Mouse (Mus musculus) megakaryocyte progenitor cell, adult 5-6 weeks (primary cell): ENCODE results near the gene Serhl. TPM values are rescaled to one million over a fixed set of nuclear protein-coding genes. Genes with fewer than 3 reads are reported as not detected.

Experiments
- ATAC-seq: replicated peaks from 2 replicates; pipeline ENCODE4 v1.8.0; 2016; ENCODE audit warnings: mild to moderate bottlenecking, moderate TSS enrichment, inconsistent platforms; ENCODE audit not compliant: poor library complexity
- total RNA-seq, 2 experiments: library from RNA; stranded (forward) in 1 of 2; stranded (reverse) in 1 of 2; fragments of 157-497, 149-512 nt in 1 of 2; fragments of 200-1000 nt in 1 of 2; gene quantifications; 2 replicates each; pipeline versions ENCODE4 v1.2.3 to v1.2.4; 2015 to 2017

Serhl gene
- total RNA-seq, 2 experiments from 2014 or later, result 40.8 to 56.1 TPM

DNA sequence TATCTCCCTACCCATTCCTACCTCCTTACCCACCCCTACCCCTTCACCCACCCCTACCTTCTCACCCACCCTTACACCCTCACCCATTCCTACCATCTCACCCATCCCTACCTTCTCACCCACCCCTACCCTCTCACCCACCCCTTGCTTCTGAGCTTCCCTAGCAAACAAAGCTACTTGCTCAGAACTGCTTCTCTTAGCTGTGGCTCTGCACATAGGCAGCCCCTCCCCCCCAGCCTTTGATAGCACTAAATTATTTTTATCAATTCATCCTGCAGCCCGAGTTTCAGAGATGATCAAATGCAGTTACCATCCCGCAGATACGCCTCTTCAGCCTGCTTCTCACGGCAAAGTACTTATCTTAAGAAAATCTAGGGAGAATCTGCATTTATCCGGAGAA lies 5.8 kb upstream of the Serhl start:
- ATAC-seq, result no peak

DNA sequence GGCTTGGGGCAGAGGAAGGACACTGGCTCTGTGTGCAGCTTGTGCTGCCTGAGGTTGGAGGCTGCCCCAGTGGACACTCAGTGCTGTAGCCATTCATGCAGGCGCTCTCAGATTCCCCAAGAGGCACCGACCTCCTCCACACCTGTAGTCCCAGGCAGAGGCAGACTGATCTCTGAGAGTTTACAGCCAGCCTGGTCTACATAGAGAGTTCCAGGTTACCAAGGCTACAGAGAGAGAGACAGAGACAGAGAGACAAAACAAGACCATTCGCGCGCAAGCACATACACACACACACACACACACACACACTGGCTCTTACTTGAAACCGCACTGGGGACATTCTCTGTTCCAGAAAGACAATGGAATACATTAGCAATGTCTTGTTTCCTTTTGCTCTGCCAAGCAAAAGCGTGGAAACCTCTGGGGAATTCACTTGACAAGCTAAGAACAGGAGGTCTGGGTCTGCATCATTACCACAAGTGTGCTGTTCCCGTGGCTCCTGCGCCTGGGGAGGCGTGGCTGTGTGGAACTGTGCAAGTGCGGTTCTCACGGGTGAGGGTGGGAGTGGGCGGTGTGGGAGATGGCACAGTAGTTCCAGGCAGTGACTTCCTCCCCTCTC lies 5.2 kb upstream of the Serhl start:
- no peak for ATAC-seq

DNA sequence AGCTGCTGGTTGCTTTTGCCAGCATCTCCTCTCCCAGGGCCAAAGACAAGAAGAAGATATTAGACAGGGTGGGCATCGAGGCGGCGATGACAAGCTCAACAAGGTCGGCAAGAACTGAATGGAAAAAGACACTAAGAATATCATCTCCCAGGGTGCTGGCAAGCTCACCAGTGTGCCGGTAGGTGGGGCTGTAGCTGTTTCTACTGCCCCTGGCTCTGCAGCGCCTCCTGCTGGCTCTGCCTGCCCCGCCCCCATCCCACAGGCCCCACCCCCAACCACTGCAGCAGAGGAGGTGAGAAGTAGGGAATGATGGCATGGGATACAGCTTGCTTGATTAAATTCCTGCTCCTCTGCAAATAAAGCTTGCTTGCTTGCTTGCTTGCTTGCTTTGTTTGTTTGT lies 3.4 kb upstream of the Serhl start:
- peak; percentile 97 for ATAC-seq

DNA sequence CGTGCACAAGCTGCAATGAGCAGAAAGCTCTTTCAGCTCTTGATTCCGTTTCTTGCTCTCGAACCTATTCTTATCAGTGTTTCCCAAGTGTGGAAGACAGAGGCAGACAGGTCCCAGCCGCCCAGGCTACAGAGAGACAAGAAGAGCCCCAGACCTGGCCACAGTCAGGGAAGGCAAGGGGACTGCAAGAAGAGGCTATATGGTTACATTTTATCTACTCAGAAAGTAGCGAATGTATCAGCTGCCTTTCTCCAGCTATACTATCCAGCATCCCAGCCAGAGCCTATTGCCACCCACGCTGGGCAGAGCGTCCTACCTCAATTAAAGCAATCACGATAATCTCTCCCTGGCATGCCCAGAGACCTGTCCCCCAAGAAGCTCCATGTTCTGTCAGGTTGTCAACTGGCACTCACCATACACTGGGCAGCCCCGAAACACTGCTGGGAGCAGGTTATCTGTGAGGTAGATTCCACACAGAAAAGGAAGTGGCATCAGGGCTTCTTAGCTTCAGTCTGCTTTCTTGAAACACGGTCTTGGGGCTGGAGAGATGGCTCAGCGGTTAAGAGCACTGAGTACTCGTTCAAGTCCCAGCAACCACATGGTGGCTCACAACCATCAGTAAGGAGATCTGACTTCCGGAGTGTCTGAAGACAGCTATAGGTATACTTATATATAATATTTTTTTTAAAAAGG lies 2.5 kb upstream of the Serhl start:
- no peak for ATAC-seq

DNA sequence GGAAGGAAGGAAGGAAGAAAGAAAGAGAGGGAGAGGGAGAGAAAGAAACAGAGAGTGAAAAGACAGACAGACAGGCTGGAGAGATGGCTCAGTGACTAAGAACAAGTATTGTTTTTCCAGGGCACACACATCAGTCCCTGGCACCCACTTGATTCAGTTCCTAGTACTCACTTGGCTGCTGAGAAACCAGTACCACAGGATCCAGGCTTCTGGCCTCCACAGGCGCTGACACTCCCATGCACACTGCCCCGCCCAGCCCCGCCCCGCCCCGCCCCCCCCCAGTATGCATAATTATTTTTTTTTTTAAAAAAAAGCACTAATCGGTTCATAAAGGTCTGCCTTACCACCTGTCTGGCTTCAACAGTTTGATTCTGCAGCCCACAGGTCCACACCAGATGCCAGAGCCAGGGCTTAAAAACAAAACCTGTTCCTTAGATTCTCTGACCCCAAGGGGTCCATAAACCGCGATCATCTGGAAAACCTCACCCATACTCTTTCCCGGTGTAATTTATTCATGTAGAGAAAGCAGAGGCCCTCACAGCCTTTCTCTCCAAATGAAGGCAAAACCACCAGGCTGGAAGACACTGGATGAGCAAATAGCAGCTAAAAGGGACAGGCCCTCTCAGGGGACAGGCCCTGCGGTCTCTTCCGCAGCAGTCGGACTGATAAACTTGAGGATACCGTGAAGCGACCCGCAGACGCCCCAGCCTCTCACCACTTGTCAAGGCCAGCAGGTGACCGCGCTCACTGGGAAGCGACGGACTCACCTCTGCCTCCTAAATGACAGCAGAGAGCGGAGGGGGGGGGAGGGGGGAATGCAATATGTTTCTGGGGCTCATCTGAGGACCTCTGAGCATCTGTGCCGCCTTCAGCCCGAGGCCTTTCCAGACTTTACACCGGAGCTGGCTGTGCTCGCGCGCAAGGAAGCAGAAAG lies 544 bp upstream of the Serhl start:
- no peak; the same call in 1 of the 2 replicates for ATAC-seq

DNA sequence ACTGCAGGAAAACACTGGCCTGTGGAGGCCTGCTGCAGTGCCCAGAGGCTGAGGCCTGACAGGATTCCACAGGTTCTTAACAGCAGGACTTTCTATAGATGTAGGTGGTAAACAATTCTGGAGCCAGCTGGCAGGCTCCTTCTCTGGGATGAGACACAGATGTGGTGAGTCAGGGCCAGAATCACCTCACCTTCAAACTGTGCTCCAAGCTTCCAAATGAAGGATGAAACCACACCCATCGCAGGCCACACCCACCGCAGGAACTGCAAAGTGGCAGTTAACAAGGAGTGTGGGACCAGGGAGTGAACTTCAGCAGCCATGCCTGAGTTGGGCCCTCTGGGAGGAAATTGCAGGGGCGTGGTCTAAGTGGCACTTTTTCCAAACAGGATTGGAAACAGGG lies 1.6 kb downstream of the Serhl start:
- no peak for ATAC-seq

DNA sequence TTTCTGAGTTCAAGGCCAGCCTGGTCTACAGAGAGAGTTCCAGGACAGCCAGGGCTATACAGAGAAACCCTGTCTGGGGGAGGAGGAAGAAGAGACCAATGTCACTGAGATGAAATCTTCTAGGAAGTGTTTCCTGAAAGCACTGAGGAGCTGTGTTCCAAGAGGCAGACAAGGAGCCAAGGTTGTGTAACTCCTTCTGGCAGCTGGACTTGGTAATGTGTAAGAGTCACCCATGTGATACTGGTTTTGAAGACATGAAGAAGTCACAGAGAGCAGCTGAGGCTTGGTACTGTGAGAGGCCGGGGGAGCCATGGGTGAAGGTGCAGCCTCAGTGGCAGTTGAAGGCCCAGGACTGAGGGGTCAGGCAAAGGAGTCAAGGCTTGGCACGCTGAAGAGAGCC lies 4.4 kb downstream of the Serhl start:
- ATAC-seq, result no peak

DNA sequence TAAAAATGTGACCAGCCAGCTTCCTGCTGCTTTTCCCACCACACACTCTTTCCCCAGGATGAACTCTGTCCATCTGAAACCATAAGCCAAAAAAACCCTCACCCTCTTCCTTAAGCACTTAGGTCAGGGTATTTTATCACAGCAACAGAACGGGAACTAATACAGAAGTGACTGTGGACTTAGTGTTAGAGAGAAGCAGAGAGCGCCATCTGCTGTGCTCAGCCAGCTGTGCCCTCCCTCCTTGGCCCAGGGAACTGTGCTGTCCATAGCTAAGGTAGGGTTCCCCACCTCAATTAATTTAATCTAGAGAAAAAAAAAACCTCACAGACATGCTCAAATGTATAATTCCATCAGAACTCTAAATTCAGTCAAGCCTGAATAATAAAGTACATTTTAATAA lies 6.6 kb downstream of the Serhl start:
- peak; percentile 49; the same call in 1 of the 2 replicates for ATAC-seq

DNA sequence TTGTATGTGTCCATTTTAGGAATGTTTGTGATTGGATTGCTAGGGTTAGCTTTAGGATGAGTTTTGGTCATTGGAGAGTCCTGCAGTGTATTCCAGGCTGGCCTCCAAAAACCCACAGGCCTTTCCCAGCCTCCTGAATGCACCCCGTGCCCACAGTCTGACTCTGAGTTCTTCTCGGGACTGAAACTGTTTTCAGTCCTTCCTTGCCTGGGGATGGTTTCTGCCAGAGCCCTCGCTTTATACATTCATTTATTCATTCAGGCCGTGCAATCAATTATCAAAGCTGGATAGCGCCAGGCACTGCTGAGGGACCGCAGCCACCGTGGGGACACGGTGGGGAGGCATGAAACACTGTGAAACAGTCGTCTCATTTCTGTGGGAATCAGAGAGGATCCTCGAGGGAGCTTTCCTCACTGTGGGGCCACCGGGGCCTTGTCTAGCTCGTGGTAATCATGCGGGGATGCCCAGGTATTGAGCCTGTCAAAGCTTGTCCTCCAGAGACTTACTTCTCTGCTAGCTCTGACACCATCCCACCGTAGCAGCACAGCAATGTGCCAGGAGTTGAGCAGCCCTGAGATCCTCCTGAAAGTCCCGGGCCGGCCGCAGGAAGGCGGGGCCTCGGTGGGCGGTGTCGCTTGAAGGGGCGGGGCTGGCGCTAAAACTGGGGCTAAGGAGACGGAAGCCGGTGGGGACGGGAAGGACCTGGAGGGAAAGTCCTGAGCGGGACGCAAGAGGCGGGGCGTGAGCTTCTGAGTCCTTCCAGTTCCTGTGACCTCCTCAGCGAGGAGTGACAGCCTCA lies 10.4 kb downstream of the Serhl start:
- peak; percentile 99 for ATAC-seq

DNA sequence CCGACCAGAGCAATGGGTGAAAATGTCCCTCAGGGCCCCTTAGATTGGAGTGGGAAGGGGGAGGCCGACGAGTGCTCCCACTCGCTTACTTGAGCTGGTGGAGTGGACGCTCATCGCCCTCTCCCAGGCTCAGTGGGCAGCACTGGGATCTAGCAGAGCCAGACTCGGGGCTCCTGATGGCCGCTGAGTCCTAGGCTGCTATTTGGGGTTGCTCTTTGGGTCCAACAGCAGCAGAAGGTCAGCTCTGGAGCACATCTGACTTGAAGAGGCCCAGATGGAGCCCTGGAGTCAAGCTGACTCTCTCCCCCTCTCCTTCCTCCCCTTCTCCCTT lies 11.0 kb downstream of the Serhl start:
- no peak for ATAC-seq

DNA sequence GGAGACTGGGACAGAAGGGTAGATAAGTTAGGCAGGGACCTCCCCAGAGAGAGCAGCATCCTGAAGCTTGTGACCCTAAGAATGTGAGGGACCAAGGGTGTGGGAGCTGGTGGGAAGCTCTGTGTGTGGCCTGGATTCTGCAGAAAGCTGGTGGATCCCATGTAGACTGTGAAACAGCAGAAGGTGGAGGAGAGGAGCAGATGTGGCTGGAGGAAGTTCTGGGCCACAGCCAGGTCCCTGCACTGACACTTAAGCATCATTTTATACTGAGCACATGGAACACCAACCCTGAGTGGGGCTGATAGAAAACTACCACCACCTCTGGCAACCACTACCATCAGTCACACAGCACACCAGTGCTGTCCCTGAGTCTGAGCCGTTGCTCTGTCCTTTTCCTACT lies 13.8 kb downstream of the Serhl start:
- ATAC-seq, result no peak

DNA sequence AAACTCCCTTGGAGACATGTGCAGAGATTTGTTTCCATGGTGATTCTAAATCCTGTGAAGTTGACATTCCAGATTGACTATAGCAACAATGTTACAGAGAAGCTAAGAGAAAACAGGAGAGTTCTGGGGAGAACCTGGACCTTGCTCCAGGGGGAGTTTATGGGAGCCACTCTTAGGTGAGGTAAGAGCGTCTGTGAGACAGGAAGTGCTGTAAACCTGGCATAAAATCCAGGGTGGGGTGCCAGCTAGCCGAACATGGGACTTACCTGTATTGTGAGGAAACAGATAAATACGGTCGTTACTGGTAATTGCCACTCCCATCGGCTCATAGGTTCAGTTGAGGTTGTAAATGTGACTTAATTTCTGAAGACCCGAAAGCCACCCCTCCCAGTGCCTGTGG lies 17.1 kb downstream of the Serhl start:
- no peak for ATAC-seq

DNA sequence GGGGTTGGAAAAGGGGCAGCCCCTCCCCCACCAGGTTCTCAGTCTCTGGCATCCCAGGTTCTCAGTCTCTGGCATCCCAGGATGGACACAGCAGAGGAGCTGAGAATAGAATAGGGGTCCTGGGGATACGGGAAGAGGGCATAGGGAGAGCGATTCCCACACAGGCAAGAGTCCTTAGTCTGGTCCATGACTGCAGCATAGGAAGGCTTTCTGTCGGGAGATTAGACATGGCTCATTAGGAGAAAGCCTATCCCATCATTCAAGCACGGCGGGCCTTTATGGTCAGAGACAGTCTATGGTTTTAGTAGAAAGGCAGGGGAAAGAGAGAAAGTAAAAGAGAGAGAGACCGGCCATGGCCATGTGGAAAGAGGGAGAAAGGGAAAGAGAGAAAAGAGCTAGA lies 18.5 kb downstream of the Serhl start:
- ATAC-seq, result no peak

DNA sequence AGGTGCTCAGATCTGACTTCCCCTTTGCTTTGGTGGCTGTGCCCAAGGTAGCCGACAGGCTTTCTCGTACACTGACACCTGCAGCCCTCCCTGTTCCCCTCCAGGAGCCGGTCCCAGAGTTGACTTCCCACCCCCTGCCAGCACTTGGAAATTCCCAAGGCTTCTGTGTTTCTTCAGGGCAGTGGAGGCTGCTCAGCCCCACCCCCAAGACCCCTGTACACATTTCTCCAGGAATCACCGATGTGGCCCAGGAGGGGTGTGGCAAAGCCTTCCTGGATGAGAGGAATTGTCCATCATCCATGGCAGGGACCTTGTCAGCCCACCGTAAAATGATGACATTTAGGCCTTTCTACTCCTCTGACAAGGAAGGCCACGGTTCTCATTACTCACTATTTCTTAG lies 22.0 kb downstream of the Serhl start:
- ATAC-seq, result no peak

DNA sequence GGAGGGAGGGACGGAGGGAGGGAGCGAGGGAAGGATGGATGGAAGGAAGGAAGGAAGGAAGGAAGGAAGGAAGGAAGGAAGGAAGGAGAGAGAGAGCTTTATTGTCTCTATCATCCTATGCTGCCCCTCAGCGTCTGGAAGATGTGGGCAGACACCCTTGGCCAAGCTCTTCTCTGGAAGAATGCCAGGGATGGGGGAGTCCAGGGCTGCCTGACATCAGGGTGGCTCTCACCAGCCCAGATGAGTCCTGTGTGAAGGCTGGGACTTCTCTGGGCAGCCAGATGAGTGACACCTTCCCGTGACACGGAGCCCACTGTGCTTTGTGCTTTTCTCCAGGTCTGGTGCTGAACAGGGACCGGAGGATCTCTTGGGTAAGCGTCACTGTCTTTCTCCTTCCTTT lies 22.6 kb downstream of the Serhl start:
- ATAC-seq, result no peak

DNA sequence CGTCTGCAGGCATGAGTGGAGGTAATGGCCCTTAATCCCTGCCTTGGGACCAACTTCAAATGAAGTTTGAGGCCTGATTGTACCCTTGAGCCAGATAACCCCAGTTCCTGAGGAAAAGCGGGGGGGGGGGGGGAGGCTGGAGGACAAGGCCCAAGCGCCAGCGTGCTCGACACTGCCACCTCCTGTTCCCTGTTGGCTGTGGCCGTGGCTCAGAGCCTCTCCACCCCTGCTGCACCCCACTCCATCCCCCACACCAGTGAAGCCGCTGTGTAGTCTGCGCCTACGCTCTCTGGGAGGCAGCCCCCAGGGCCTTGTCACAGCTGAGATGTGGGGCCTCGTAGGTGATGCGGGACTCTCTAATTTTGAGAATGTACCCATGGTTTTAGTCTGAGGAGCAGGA lies 23.6 kb downstream of the Serhl start:
- peak; percentile 97 for ATAC-seq

DNA sequence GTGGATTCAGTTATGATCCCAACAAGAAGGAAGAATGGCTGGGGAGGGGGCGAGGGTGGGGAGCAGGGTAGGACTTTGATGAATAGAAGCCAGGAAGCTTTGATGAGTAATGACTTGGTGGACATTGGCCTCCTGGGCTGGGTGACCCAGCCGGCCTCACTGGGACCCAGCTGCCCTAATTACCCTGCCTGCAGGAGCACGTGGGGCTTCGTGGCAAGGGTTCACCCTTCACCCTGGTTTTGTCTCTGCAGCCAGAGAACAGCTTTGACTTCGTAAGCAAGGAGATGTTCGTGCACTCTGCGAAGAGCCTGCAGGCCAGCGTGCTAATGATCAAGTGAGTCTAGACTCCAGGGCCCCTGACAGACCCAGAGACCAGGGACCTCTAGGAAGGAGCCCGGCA lies 24.8 kb downstream of the Serhl start:
- no peak for ATAC-seq

DNA sequence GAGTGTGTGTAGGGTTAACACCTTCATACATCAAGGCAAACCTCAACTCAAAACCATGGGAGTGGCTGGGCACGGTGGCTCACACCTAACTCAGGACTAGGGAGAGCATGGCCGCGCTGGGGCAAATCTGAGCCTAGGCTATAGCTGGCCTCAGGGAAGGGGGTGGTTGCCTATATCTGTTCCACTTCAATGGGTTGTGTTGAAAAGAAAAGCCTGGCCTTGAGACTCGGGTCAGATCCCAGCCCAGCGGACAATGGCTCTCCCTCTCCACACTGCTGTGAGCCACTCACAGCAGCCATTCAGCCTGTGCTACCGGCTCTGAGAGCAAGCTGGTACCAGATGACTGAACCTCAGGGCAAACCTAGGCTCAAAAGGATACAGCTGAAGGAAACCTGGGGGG lies 25.8 kb downstream of the Serhl start:
- ATAC-seq, result no peak

DNA sequence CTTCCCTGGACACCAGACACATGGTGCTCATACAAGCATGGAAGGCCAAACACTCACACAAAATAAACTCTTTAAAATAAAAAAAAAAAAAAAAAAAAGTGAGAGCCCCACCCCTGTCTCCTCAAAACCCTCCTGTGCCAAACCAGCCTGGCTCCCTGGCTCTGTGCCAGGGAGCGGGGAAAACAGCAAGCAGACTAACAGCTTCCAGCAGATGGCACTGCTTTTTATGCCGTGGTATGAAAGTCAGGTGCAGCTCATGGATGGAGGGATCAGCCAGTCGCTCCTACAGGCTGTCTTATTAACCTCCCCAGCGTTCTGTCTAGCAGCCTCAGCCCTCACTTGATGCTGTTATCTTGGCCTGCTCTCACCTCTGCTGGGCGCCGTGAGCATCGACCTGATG lies 29.1 kb downstream of the Serhl start:
- peak; percentile 39 for ATAC-seq

DNA sequence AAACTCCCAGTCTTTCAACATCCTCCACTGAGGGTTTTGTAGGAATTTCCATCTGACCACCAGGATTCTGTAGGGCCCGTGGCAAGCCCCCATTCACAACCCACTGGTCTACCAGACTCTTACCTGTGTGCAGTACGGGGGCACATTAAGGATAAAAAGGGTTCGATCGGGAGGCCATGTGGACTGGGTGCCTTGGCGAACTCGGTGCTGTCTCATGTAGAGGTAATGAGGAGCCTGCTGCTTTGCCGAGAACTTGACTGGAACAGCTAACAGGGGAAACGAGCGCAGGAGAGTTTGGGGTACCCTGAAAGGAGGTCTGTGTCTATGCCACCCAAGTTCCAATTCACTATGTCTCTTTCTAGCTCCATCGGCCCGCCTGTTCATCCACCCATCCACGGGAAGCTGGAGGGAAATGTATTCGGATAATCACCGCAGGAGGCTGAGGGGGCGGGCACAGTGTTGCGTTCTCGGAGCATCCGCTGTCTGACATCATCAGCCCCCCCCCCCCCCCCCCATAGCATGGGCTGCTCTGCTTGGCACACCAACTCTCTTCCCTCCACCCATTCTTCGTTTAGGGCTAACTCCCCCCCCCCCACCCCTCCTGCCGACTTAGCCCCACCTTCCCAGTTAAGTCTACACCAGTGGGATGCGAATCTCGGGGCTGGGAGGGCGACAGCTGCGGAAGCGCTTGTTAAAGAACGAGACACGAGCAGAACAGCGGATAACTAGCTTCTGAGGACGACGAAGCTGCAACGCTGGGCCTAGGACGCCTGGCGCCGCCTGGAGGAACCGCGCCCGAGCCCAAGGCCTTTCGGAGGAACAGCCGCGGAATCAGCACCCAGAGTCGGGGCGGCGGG lies 32.6 kb downstream of the Serhl start:
- peak; percentile 53 for ATAC-seq
